In genomic region chr11:75926431-75927312, GRCm38 (mm10) we compare ENCODE assay signal across 8 mouse cellular contexts. TPM values are rescaled to one million over a fixed set of nuclear protein-coding genes. Genes with fewer than 3 reads are reported as not detected.
DNase-seq lines count a peak whose midpoint lies in the region; ATAC-seq and TF ChIP-seq lines count a peak whose summit lies in the region.

No protein-coding gene starts in this region.

- H3K36me3 ChIP-seq in midbrain, embryonic 13.5 days: no peaks in the 10 kb centered on the region
- H3K36me3 ChIP-seq in midbrain, postnatal 0 days (ENCODE audit: insufficient read depth, low read length): no peaks in the 10 kb centered on the region
- H3K36me3 ChIP-seq in embryonic facial prominence, embryonic 10.5 days (replicated peaks): no peaks in the 10 kb centered on the region
- no peaks in the 10 kb centered on the region for H3K36me3 ChIP-seq in forebrain, embryonic 16.5 days (ENCODE audit: control insufficient read depth, insufficient read depth)

- H3K4me1 ChIP-seq in midbrain, embryonic 13.5 days (replicated peaks): peaks cover 16% of the 10 kb centered on the region
- H3K4me1 ChIP-seq in midbrain, postnatal 0 days (ENCODE audit: insufficient read depth, low read length): no peaks in the 10 kb centered on the region
- peaks cover 43% of the 10 kb centered on the region for H3K4me1 ChIP-seq in embryonic facial prominence, embryonic 10.5 days
- 0 out of 2 replicates have a peak, but pooled peaks cover 3% of the 10 kb centered on the region for H3K4me1 ChIP-seq in forebrain, embryonic 16.5 days (replicated peaks; ENCODE audit: control insufficient read depth, insufficient read depth, low read length)

- H3K9me3 ChIP-seq in midbrain, embryonic 13.5 days: no peaks in the 10 kb centered on the region
- H3K9me3 ChIP-seq in midbrain, postnatal 0 days (ENCODE audit: low read length): no peaks in the 10 kb centered on the region
- H3K9me3 ChIP-seq in embryonic facial prominence, embryonic 10.5 days: no peaks in the 10 kb centered on the region
- H3K9me3 ChIP-seq in forebrain, embryonic 16.5 days (ENCODE audit: control insufficient read depth, low read length): no peaks in the 10 kb centered on the region

- H3K27ac ChIP-seq in midbrain, embryonic 13.5 days: no peak overlapping the region
- no peak overlapping the region for H3K27ac ChIP-seq in midbrain, postnatal 0 days (ENCODE audit: low read depth, low read length)
- H3K27ac ChIP-seq in embryonic facial prominence, embryonic 10.5 days (replicated peaks): peak overlapping the region; percentile 15; the same call in 1 of the 2 replicates
- H3K27ac ChIP-seq in forebrain, embryonic 16.5 days (ENCODE audit: low read length): no peak overlapping the region

- H3K9ac ChIP-seq in midbrain, embryonic 13.5 days (replicated peaks): no peak overlapping the region
- no peak overlapping the region for H3K9ac ChIP-seq in midbrain, postnatal 0 days (replicated peaks; ENCODE audit: low read length, poor library complexity, severe bottlenecking)
- no peak overlapping the region for H3K9ac ChIP-seq in forebrain, embryonic 16.5 days (replicated peaks; ENCODE audit: low read depth, low read length)

- ATAC-seq in midbrain, embryonic 13.5 days: 0 out of 2 replicates have a peak, but pooled peaks have one; percentile 50
- no peak for ATAC-seq in midbrain, postnatal 0 days (ENCODE audit: low FRiP score)
- no peak for ATAC-seq in forebrain, embryonic 16.5 days

- no peak overlapping the region for H3K4me2 ChIP-seq in midbrain, embryonic 13.5 days (replicated peaks)
- H3K4me2 ChIP-seq in midbrain, postnatal 0 days (ENCODE audit: low read depth, low read length, poor library complexity, severe bottlenecking): no peak overlapping the region
- no peak overlapping the region for H3K4me2 ChIP-seq in forebrain, embryonic 16.5 days (ENCODE audit: low read length)

- H3K4me3 ChIP-seq in midbrain, embryonic 13.5 days (replicated peaks): no peak overlapping the region
- H3K4me3 ChIP-seq in midbrain, postnatal 0 days (ENCODE audit: low read depth, low read length): no peak overlapping the region
- no peak overlapping the region for H3K4me3 ChIP-seq in embryonic facial prominence, embryonic 10.5 days
- no peak overlapping the region for H3K4me3 ChIP-seq in forebrain, embryonic 16.5 days (replicated peaks; ENCODE audit: low read length)

- no peak for TF ChIP-seq CTCF in midbrain, postnatal 0 days (IDR thresholded peaks at IDR 0.05)

- DNase-seq in midbrain, postnatal 0 days (ENCODE audit: low spot score): no peak
- DNase-seq in embryonic facial prominence, embryonic 10.5 days (ENCODE audit: low spot score): no peak
- DNase-seq in kidney, postnatal 4 days: peak; percentile 60 to 72
- peak; percentile 73 to 90 for DNase-seq in lung, postnatal 4 days
- peak; percentile 51 for DNase-seq in thymus, postnatal 0 days (ENCODE audit: low spot score)
- DNase-seq in left cerebral cortex, adult 9 months (ENCODE audit: low spot score in 2 of 2): no peak

- no peaks in the 10 kb centered on the region for H3K27me3 ChIP-seq in midbrain, embryonic 13.5 days
- H3K27me3 ChIP-seq in midbrain, postnatal 0 days (ENCODE audit: insufficient read depth, low read length): no peaks in the 10 kb centered on the region
- H3K27me3 ChIP-seq in embryonic facial prominence, embryonic 10.5 days (replicated peaks; ENCODE audit: low read depth, poor library complexity, severe bottlenecking): 0 out of 2 replicates have a peak, but pooled peaks cover 3% of the 10 kb centered on the region
- H3K27me3 ChIP-seq in forebrain, embryonic 16.5 days (replicated peaks; ENCODE audit: control insufficient read depth, insufficient read depth, low read length): no peaks in the 10 kb centered on the region

- 69% methylated on average over 13 of the region's 13 CpGs for WGBS in midbrain, embryonic 13.5 days
- WGBS in midbrain, postnatal 0 days: 66% methylated on average over 13 of the region's 13 CpGs
- 74% methylated on average over 13 of the region's 13 CpGs for WGBS in embryonic facial prominence, embryonic 10.5 days
- WGBS in forebrain, embryonic 16.5 days: 60% methylated on average over 13 of the region's 13 CpGs

RNA-seq across cellular contexts. Expression of gene Rph3al, which starts 11.6 kb away (rescaled TPM):
- polyA plus RNA-seq in midbrain, embryonic 13.5 days (2015; fragmentation: Nextera tagmentation; extraction: Ambion mirVana): 1.9 and 2.4 TPM in 2 replicates
- total RNA-seq in midbrain, postnatal 0 days (2014; rRNA removed): 3.4 and 4.0 TPM in 2 replicates
- 3.0 and 3.1 TPM in 2 replicates for polyA plus RNA-seq in midbrain, postnatal 0 days (2015; fragmentation: Nextera tagmentation; extraction: Ambion mirVana)
- 2.2 and 3.5 TPM in 2 replicates for polyA plus RNA-seq in embryonic facial prominence, embryonic 10.5 days (2016; fragmentation: Nextera tagmentation; extraction: Ambion mirVana)
- 4.2 and 4.3 TPM in 2 replicates for polyA plus RNA-seq in thymus, postnatal 0 days (2015; fragmentation: Nextera tagmentation; extraction: Ambion mirVana)
- 1.1 and 2.0 TPM in 2 replicates for polyA plus RNA-seq in forebrain, embryonic 16.5 days (2015; fragmentation: Nextera tagmentation; extraction: Ambion mirVana)

Comparison
In these comparisons a context has a peak if more than half of its experiments do, and no peak if none do; other contexts are left out.
1. DNase-seq: peak in kidney, postnatal 4 days (2 of 2), lung, postnatal 4 days (2 of 2) and thymus, postnatal 0 days (single experiment); none in midbrain, postnatal 0 days (single experiment), embryonic facial prominence, embryonic 10.5 days (single experiment) and left cerebral cortex, adult 9 months (0 of 2).